In the genomic region with DNA sequence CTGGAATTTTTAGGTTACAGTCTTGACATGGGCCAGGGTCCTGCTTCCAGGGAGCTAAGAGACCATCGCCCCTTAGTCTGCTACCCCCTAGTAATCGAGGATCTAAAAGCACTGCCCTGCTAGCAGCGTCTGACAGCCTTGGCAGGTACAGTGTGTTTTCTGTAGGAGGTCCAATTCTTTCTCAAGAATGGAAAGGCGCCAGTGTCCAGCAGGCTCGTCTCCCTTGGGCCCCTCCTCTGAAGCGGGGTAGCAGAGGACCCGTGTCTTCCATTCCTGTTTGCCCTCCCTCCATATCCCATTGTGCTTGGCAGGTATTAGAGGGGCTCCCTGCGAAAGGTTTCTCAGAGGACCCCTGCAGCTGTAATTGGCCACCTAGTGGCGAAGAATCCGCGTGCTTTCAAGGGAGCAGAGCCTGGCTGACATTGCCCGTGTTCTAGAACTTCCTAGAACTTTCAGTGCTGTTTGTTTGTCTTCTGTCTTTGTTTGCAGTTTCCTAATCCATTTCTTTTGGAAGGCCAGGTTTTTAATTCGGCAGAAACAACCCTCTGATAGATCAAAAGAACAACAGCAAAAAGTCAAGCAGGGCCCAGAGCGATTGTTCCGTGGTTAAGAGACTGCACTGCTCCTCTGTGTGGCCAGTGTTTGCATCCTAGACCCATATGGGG, we compare ENCODE assay signal across 14 mouse cellular contexts.
DNase-seq lines count a peak whose midpoint lies in the region; ATAC-seq and TF ChIP-seq lines count a peak whose summit lies in the region.
"Had no signal": no experiment of that assay in that cellular context is flagged by ENCODE, and none has a peak within 500 bp of the region (broad histone marks: within the 10 kb centered on the region; RNA-seq: fewer than 3 reads in every experiment).

No protein-coding gene starts in this region.

- no peak overlapping the region for H3K9ac ChIP-seq in kidney, postnatal 0 days (ENCODE audit: low read depth, low read length)
- no peak overlapping the region for H3K9ac ChIP-seq in kidney, embryonic 16.5 days (replicated peaks; ENCODE audit: low read length)
- H3K9ac ChIP-seq: intestine, embryonic 15.5 days; liver, embryonic 15.5 days had no signal

- DNase-seq in embryo, embryonic 10.5 days (ENCODE audit: low spot score) = peak; percentile 40
- DNase-seq in embryo, embryonic 9.5 days (ENCODE audit: extremely low spot score) = no peak
- DNase-seq in kidney, postnatal 0 days (ENCODE audit: low spot score) = no peak
- DNase-seq in thymus, postnatal 4 days = peak; percentile 31
- no peak for DNase-seq in thymus, postnatal 36 days
- no peak for DNase-seq in frontal cortex, postnatal 14 days (ENCODE audit: low spot score in 2 of 2)
- no peak for DNase-seq in frontal cortex, postnatal 10 days (ENCODE audit: low spot score in 2 of 2)
- DNase-seq: B cell, adult 2 months; cerebellum, postnatal 14 days; layer of hippocampus, adult 9-11 months; spleen, adult 18-20 months had no signal

- H3K9me3 ChIP-seq in kidney, postnatal 0 days (replicated peaks; ENCODE audit: low read length) = no peaks in the 10 kb centered on the region
- no peaks in the 10 kb centered on the region for H3K9me3 ChIP-seq in kidney, embryonic 16.5 days (ENCODE audit: low read length)
- H3K9me3 ChIP-seq: intestine, embryonic 15.5 days; liver, embryonic 15.5 days had no signal

- H3K4me3 ChIP-seq in kidney, postnatal 0 days (replicated peaks; ENCODE audit: low read depth, low read length) = no peak overlapping the region
- no peak overlapping the region for H3K4me3 ChIP-seq in kidney, embryonic 16.5 days (ENCODE audit: low read length)
- H3K4me3 ChIP-seq: intestine, embryonic 15.5 days; liver, embryonic 15.5 days had no signal

- no peaks in the 10 kb centered on the region for H3K27me3 ChIP-seq in kidney, postnatal 0 days (ENCODE audit: insufficient read depth, low read length)
- H3K27me3 ChIP-seq in kidney, embryonic 16.5 days (ENCODE audit: insufficient read depth, low read length) = peaks cover 4% of the 10 kb centered on the region; the same call in 1 of the 2 replicates

- no peak for ATAC-seq in kidney, postnatal 0 days (replicated peaks; ENCODE audit: low FRiP score, low read depth)
- ATAC-seq in kidney, embryonic 16.5 days (ENCODE audit: low FRiP score, low TSS enrichment) = no peak
- ATAC-seq: intestine, embryonic 15.5 days had no signal

- H3K4me2 ChIP-seq in kidney, postnatal 0 days (ENCODE audit: low read length) = no peak overlapping the region
- H3K4me2 ChIP-seq in kidney, embryonic 16.5 days (replicated peaks; ENCODE audit: low read depth, low read length) = no peak overlapping the region
- H3K4me2 ChIP-seq: intestine, embryonic 15.5 days; liver, embryonic 15.5 days had no signal

- H3K27ac ChIP-seq in kidney, postnatal 0 days = no peak overlapping the region
- H3K27ac ChIP-seq in kidney, embryonic 16.5 days (ENCODE audit: low read length) = no peak overlapping the region
- H3K27ac ChIP-seq: intestine, embryonic 15.5 days; liver, embryonic 15.5 days had no signal

- H3K4me1 ChIP-seq in kidney, postnatal 0 days (replicated peaks; ENCODE audit: insufficient read depth, low read length) = no peaks in the 10 kb centered on the region
- no peaks in the 10 kb centered on the region for H3K4me1 ChIP-seq in kidney, embryonic 16.5 days (ENCODE audit: insufficient read depth, low read length)
- H3K4me1 ChIP-seq: liver, embryonic 15.5 days had no signal

- 59% methylated on average over 15 of the region's 15 CpGs for WGBS in kidney, postnatal 0 days
- WGBS in kidney, embryonic 16.5 days = 67% methylated on average over 15 of the region's 15 CpGs

- H3K36me3 ChIP-seq in kidney, postnatal 0 days (ENCODE audit: insufficient read depth, low read length) = no peaks in the 10 kb centered on the region
- H3K36me3 ChIP-seq in kidney, embryonic 16.5 days (ENCODE audit: insufficient read depth, low read length) = no peaks in the 10 kb centered on the region
- H3K36me3 ChIP-seq: intestine, embryonic 15.5 days; liver, embryonic 15.5 days had no signal

- TF ChIP-seq CTCF in kidney, postnatal 0 days (IDR thresholded peaks at IDR 0.05; ENCODE audit: low read depth) = peak; percentile 57

Comparison
In these comparisons a context has a peak if more than half of its experiments do, and no peak if none do; other contexts are left out.
1. DNase-seq: peak in embryo, embryonic 10.5 days (single experiment) and thymus, postnatal 4 days (single experiment); none in embryo, embryonic 9.5 days (single experiment), kidney, postnatal 0 days (single experiment), thymus, postnatal 36 days (0 of 2), frontal cortex, postnatal 14 days (0 of 2) and frontal cortex, postnatal 10 days (0 of 2).